Mouse (Mus musculus): Measurements from ENCODE around the gene Dennd1a.

Gene Dennd1a

DNA sequence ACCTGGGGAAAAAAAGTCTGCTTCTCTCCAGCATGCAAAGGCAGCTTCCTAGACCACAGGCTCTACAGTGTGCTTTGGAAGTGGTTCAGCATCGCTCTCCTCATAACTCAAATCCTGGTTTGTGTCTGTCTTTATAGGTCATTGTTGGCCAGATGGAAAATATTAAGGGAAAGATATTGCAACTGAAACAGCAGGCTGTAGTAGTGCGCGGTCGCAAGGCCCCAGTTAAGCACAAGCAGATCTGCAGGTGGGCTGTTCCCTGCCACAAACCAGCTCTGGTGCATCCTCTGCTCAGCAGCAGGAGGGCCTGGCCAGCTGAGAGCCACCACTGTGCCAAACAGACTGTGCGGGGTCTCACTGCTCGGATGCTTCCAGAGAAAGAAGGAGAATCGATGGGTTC lies 186.9 kb downstream of the Dennd1a start:
- DNase-seq: peak; percentile 44

DNA sequence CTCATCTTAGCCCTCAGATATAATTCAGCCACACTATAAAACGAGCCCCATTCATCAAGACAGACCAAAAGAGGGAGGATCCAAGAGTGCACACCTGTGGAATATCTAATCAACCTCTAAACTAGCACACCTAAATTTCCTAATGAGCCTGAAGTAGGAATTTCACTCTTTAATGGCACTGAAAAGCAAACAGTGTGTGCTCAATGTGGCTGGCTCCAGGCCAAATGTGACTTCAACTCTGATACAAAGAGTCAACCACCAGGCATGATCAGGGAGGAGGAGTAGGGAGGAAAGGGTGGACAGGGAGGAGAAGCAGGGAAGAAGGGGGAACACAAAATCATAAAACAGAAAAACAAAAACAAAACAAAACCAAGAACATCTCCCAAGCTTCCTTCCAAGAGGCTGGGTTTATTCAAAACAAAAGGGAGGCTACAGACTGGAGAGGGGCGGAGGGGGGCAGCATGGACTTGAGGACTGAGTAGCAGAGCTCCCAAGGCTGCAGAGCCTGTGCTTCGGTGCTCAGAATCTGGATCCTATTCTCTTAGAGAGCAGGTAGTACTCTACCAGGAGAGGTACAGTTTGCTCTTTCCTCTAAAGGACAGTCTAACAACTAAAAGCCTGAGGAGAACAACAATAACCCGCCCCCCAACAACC lies 187.9 kb downstream of the Dennd1a start:
- DNase-seq: peak; percentile 24

- DNase-seq: no peak
Measured at GRCm38 (mm10) chr2:38097469-38097868, 189.7 kb downstream of the Dennd1a start.

- no peak for DNase-seq
Measured at GRCm38 (mm10) chr2:38096328-38096727, 190.9 kb downstream of the Dennd1a start.

GRCm38 (mm10) chr2:38094380-38095163 lies 192.6 kb downstream of the Dennd1a start:
- DNase-seq: no peak

DNA sequence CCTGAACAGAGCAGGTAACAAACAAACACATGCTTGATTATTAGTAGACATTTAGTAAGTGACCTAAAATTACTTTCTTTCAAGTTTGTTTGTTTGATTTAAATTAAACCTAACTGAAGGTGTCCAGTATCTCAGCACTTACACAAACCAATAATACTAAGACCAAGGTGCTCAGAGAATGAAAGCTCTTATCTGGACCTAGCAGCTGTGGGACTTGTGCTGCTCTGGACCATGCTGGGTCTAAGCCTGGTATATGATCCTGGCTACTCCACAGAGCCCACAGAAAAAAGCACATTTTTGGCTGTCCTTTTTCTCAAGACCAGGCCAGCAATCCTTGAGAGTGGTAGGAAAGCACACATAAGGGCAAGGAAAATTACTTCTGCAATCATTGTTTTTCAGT lies 193.2 kb downstream of the Dennd1a start:
- DNase-seq: no peak

GRCm38 (mm10) chr2:38093242-38093641 lies 193.9 kb downstream of the Dennd1a start:
- peak; percentile 34 for DNase-seq

DNA sequence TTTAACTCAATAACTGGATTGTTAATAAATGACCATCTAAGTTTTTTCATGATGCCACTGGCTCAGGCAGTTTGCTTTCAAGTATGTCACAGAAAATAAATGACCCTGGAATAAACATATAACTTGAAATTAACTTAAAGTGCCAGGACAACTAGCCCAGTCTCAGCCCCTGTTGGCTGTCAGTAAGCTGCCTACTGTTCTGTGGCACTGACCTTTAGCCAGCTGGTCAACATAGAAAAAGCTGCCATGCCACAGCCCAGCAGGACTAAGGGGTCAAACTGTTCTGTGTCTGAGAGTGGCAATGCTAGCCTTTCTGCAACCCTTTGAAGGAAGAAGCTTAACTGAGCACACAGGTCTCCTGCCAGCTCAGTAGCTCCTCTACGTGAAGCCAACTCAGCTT lies 198.8 kb downstream of the Dennd1a start:
- DNase-seq: peak; percentile 15

DNA sequence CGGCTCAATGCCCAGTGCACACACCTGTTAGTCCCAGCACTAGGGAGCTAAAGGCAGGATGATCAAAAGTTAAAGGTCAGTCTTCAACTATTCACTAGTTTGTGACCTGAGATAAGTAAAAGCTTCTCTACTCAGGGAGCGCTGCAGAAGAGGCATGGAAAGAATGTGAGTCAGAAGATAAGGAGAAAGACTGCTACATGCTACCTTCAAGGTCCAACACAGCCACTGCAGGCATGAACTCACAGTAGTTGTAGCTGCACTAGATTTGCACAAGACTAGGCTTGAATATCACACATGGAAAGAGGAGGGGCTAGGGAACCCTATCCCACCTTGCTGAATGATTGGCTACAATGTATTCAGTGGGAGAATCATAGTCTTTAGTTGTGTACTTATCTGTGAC lies 202.1 kb downstream of the Dennd1a start:
- no peak for DNase-seq

DNA sequence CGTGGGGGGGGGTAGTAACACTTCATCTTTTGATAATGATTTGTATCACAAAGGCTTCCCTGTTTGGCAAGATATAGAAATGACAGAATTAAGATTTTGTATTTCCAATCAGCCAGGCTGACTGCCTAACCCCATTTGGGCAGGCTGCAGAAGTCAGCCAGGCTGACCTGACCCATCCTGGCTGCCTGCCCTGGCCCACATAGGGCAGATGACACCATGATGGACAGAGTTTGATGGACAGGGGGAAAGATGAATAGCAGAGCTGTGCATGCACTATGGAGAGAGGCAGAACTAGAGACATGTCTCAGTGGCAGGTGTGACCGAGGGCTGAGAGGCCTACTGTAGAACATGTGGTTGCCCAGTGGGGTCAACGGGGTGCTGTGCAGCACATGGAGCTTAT lies 203.9 kb downstream of the Dennd1a start:
- DNase-seq: peak; percentile 11

GRCm38 (mm10) chr2:38074495-38074894 lies 212.7 kb downstream of the Dennd1a start:
- DNase-seq: no peak

DNA sequence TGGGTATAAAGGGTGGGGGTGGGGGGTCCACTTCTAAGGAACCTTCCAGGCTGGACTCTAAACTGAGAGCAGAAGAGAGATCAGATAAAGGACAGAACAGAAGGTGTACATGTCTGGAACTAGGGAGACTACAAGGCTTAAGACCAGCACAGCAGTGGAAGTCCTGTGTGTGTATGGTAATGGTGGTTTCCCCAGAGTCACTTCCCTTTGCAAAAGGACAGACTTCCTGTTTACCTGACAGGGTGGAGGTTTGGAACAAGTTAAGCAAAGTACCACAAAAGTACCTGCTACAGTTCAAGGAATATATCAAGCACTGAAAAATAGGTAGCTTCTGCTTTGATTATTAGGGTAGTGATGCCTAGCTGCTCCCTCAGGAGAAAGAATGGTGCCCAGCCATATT lies 215.1 kb downstream of the Dennd1a start:
- no peak for DNase-seq

- no peak for DNase-seq
Measured at GRCm38 (mm10) chr2:38068171-38068572, 219.0 kb downstream of the Dennd1a start.

- DNase-seq: no peak
Measured at GRCm38 (mm10) chr2:38065914-38066313, 221.3 kb downstream of the Dennd1a start.

DNA sequence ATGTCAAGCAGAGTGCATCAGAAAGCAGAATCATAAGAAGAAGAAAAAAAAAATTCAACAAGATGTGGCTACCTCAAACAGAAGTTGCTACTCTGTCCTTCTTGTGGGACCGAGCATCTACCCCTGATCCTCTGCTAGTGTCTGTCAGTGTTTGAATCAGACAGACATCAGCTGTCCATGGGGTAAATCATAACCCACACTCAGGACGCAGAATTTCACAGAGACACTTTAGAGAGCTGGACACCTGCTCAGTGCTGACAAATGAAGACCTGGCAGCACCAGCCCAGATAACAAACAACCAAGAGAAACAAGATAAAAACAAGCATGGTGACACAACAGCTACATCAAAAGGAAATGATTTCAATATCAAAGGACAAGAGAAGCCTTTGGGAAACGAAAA lies 222.9 kb downstream of the Dennd1a start:
- no peak for DNase-seq

DNA sequence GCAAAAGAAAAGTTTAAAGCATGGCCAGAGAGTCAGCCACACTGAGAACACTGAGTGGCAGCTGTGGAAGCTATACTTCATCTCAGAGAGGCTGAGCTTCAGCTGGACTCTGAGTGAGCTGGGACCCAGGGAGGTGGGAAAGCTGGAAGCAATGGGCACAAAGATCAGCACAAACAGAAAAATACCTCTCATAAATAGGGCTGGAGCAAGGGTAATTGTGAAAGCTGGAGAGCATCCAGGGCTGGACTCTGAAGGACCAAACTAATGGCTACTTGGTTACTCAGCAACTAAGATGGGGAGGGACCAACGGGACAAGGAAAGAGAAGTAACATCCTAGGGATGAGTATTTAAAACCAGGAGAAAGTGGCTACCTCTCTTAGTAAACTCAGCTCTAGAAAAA lies 225.0 kb downstream of the Dennd1a start:
- DNase-seq: no peak

DNA sequence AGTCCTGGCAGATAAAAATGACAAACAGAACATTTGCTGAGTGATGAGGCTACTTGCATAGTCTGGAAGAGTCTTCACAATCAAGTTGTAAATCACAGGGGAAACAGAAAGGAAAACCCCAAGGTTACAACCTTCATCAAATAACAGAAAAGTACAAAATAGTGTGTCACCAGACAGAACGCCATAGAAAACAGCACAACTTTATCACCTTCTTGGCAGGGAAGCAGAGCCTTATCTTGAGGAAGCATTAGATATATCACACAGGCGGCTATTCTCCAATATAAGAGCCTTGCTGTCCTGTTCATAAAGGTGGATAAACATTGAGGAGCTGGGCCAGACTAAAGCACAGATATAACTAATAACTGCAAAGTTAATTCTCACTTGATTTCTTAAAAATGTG lies 225.7 kb downstream of the Dennd1a start:
- no peak for DNase-seq

- DNase-seq: no peak
Measured at GRCm38 (mm10) chr2:38052440-38052839, 234.8 kb downstream of the Dennd1a start.

DNA sequence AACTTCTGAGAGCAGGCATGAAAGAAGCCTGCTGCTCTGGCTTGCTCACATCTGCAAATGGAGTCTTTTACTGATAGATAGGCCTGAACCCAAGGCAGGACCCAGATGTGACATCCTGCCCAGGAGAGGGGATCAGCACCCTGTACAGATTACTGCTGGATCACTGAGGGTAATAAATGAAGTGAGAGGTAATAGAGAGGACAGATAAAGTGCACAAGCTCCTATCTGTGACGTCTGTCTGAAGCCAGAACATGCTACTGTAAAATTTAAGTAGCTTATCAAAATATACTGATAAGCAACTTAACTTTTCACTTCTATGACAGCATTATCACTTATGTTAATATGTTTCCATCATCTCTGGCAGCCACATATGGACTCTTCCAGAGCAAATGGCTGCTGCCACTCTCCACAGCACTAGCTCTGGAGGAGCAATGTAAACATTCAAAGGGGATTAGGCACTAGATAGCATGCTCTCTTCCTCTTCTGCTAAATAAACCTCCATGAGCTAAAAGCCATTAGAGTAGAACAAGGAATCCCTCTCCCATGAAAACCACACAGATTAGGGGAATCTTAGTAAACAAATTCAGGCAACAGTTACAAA lies 235.6 kb downstream of the Dennd1a start:
- DNase-seq: no peak

DNA sequence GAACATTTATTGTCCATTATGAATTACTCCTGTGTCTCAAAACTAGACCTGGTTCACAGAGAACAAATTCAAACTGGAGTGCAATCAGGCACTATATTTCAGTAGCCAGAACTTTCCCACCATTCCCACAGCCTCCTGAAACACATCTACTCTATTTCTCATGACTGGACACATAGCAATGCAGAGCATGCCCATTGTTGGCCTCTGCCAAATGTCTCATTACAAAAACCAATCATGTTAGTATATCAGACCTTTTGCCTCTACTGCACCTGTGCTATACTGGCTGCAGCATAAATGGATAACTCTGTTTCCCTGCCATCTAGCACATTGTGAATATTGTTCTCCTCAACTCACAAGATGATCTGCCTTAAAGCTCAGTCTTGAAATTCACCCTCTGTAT lies 238.2 kb downstream of the Dennd1a start:
- DNase-seq: no peak

DNA sequence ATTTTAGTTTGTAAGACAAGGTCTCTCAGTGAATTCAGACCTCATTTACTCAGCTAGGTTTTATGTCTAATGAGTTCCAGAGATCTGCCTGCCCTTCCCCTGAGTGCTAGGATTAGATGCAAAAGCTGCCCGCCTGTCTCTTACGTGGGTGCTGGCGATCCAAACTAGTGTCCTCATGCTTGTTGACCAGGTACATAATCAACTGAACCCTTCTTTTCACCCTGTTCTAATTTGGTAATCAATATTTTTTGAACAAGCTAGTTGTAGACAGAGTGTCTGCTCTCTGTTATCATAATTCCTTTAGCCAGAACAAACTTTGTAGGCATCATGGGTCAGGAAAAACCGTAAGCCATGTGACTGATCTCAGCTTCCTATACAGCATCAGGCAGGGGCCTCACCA lies 241.9 kb downstream of the Dennd1a start:
- no peak for DNase-seq

DNA sequence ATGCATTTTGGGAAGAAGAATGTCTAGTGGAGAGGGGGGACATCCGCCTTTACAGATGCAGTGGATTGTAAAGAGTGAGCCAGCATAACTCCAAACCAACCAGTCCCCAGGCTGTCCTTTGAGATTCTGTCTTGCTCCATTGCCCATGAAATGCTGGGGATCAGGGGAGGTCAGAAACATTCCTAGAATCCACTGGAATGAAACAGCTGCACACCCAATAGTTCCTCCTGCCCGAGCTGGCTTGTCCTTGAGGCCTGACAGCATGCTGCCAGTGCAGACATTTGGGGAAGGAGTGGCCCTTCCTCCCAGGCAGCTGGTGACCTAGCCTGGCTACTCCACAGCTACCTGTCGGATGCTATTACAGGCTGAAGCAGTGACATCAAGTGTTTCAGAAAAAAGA lies 246.3 kb downstream of the Dennd1a start:
- peak; percentile 24 for DNase-seq

GRCm38 (mm10) chr2:38039621-38040020 lies 247.6 kb downstream of the Dennd1a start:
- DNase-seq: no peak

DNA sequence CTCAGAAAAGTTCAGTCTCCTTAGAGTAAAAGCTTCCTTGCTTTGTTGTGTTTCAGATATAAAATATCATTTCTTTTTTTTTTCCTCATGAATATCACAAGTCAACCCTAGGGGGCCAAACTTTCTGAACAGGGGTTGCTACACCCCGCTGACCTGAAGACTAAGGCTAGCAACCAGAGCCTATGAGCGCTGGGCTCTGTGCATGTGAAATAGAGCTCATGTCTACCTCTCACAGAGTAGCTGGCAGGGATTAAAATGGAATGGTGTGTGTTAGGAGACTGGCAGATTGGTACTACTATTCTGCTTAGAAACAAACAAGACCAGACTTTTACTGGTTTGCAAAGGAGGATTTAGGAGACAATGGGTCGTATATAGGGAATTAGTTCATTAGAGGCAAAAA lies 258.9 kb downstream of the Dennd1a start:
- no peak for DNase-seq
